Mouse (Mus musculus) layer of hippocampus, postnatal 25 days (tissue): Measurements from ENCODE around the gene Aox2. TPM values are rescaled to one million over a fixed set of nuclear protein-coding genes. Genes with fewer than 3 reads are reported as not detected.

Experiments
- DNase-seq, 2 experiments: peaks; one replicate each; pipeline ENCODE4 v3.0.0; 2022; ENCODE audit warnings: mixed read lengths in 2 of 2, low spot score in 1 of 2; ENCODE audit errors: extremely low spot score in 1 of 2
- total RNA-seq, 2 experiments: library from RNA; stranded (reverse); gene quantifications; 2 replicates each; pipeline ENCODE4 v1.2.3; 2021

The Aox2 gene
- total RNA-seq, 2 experiments from 2014 or later = not detected

DNA sequence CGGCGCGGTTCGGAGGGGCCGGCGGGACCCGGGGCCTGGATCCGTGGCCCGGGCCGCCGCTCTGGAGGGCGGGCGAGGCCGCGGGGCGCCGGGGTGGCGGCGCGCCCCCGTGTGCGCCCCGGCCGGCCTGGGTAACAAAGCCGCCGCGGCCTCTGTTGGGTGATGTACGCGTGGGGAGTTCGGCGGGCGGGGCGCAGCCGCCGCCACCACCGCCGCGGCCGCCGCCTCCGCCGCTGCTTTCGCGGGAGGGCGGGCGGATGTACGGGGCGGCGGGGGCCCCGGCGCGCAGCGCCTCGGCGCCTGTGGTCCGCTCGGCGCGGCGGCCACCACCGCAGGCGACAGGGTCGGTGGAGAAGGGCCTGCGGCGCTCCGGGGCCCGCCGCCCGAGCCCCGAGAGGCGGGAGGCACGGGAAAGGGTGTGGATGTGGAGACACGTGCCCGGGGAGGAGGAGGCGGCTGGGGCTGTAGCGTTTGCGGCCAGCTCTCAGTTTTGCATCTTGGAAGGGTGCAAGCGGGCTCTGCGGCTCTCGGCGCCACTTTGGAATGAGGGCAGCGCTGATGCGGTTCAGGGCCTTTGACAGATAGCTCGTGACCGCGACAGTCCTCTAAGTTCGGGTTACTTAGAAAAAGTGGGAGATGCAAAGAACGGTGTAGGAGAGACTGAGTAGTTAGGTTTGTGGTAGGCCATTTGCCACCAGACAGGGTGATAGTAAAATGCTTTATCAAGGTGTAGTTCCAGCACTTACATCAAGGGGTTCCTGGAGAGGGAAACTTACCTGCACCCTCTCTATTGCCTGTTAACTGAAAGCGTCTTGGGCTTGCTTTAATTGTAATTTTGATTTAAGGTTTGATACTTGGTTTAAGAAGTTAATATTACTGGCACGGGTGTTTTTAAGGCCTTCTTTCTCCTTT, 115.4 kb downstream of the Aox2 start:
- peak in 1 of 2 experiments; percentile 23 for DNase-seq

GRCm38 (mm10) chr1:58395341-58395740, 117.2 kb downstream of the Aox2 start:
- DNase-seq = no peak

DNA sequence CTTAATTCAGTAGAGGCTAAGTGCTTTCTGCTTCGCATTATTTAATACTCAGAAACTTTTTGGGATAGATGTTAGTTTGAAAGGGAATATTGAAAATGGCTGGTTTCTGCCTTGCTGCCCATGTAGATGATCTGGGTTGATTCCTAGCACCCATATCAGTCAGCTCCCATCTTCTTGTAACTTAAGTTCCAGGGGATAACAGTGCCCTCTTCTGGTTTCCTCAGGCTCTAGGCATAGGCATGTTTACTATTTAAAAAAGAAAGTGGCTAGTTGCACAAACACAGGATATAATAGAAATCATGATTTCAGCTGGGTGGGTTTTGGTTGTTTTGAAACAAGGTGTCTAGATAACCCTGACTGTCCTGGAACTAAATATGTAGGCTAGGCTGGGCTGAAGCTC, 118.1 kb downstream of the Aox2 start:
- DNase-seq = no peak

- DNase-seq = no peak
Observed at GRCm38 (mm10) chr1:58397731-58398130, 119.6 kb downstream of the Aox2 start.

DNA sequence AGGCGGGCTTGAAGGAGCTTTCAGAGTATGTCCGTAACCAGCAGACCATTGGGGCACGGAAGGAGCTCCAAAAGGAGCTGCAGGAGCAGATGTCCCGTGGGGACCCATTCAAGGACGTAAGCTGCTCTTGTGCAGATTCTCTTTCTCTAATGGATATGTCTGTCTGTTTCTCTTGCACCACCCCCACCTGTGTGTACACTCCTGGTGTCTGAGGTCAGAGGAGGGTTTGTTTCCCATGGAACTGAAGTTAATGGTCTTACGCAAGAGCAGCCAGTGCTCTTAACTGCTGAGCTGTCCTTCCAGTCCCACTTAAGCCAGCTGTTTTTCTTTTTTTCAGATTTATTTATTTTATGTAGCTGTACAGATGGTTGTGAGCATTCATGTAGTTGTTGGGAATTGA, 123.3 kb downstream of the Aox2 start:
- no peak for DNase-seq

DNA sequence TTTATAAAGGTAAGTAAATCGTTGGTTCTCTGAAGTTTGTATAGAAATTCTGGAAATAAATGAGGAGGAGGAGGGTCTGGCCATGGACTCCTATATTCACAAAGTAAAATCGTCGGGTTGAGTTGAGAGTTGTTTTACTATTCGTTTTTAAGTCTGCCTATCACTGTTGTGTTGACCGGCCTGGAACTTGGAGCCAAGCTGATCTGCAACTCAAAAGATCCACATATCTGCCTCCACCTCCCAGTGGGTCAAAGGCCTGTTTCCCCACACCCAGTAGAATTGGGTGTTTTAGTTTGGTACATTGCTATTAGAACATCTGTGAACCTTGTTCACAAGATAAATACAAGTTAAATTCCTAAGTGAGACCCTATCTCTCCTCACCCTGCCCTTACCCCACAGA, 125.6 kb downstream of the Aox2 start:
- DNase-seq = no peak

- DNase-seq = no peak
Observed at GRCm38 (mm10) chr1:58407321-58407720, 129.2 kb downstream of the Aox2 start.

- no peak for DNase-seq
Observed at GRCm38 (mm10) chr1:58408141-58408540, 130.0 kb downstream of the Aox2 start.

- DNase-seq = no peak
Observed at GRCm38 (mm10) chr1:58409553-58410197, 131.5 kb downstream of the Aox2 start.

GRCm38 (mm10) chr1:58410198-58410588, 132.1 kb downstream of the Aox2 start:
- DNase-seq = no peak

- DNase-seq = no peak
Observed at GRCm38 (mm10) chr1:58410776-58411175, 132.7 kb downstream of the Aox2 start.

- no peak for DNase-seq
Observed at GRCm38 (mm10) chr1:58415442-58415841, 137.3 kb downstream of the Aox2 start.

DNA sequence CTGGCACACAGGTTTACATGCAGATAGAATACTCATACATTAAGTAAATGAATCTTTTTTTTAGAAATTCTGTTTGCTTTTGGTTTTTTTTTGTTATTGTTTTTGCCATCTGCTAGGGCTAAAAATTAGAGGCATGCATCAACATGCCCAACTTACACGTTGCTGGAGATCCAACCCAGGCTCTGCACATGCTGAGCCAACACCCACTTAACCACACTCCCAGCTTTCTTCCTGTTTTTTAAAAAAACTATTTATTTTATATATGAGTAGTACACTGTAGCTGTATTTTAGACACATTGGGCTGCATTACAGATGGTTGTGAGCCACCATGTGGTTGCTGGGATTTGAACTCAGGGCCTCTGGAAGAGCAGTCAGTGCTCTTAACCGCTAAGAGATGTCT, 137.9 kb downstream of the Aox2 start:
- DNase-seq = no peak

DNA sequence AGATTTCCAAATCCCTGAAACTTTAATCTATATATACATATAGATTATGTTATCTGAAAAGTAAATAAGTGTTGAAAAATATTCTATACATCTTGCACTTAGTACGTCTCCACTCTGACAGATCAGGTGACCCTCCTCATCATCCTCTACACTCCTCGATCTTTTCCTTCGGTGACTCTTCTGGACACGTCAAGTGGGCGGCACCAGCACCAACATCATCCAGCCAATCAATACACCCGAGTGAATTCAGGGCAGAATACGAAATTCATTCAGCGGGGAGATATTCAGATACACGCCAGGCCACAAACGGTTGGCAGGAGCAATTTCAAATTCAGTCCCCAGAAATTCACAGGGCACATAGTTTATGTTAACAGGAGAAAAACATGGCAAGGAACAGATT, 141.9 kb downstream of the Aox2 start:
- DNase-seq = no peak

DNA sequence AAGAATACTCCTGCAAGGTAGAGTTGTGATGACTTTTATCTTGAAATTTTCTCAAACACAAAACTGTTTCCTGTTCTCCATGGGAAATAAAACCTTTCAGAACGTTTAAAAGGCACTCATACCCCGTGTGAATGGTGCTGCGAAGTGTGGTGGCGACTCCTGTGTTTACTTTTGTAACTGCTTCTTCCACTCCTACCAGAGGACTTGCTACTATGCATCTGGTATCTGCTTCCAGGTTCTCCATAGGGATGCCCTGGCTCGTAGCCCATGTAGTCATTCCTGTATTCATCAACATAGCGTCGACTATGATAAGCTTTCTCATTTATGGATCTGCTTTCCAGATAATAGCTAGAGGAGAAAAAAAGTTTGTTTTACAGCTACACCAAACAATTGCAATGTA, 142.8 kb downstream of the Aox2 start:
- DNase-seq = no peak

GRCm38 (mm10) chr1:58422879-58423278, 144.8 kb downstream of the Aox2 start:
- DNase-seq = no peak

DNA sequence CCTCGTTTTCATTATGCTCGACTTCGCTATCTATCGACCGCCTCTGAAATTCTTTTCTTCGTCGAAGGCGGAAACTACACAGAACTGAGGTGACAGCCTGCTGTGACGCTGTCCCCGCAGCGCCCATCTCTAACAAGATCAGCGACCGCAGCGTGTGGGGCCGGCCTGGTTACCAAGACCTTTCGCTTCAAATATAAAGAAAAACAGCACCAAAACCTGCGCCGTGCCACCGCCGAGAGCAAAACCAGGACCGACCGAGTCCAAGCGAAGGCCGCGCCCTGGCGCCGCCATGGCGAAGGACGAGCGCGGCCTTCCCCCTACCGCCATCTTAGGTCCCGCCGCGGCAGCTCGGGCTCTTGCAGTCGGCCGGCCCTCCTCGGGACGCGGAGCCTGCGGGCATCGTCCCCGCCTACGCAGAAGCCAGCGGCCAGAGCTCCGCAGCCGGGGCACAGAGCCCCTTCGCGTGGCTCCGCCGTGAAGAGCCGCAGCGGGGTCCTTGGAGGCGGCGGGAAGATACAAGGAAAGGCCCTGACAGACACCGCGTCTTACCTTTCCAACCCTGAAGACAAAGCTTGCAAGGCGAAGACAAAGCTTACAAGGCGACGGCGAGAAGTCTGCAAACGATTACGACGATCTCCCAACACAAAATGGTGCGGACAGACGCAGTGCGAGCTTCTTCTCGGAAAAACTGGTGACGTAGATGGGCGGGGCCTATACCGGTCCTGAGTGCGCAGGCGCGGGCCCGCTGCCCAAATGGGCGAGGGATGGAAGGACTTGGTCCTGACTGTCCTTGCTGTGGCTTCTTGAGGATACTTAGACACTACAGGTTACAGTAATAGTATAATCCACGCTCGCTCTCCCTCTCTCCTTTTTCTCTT, 145.5 kb downstream of the Aox2 start, which contains the start of gene Clk1:
Clk1 (minus strand) TSS at position 696 of the 878 bp plus-strand sequence.
- peak; percentile 95 to 97 for DNase-seq

DNA sequence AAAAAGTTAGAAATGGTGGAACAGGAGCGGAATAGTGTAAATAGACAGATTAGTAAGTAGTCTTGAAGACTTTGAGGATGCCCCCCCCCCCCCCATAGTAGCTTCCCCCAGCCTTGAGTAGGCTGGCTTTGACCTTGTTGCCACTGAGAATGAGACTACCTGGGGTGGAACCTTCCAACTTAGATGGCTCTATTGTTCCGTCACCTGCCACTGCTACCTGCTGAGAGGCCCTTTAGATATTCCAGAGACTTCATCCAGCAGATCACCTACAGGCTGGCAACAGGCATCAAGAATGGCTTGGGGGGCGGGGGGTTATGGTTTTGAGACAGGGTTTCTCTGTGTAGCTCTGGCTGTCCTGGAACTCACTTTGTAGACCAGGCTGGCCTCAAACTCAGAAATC, 146.4 kb downstream of the Aox2 start:
- no peak for DNase-seq
